Mouse (Mus musculus): Measurements from ENCODE around the gene Tspan10. TPM values are rescaled to one million over a fixed set of nuclear protein-coding genes. Genes with fewer than 3 reads are reported as not detected.
A peak's percentile ranks its signal among the peaks of the same experiment; 100 is the strongest.

Gene Tspan10
- total and polyA plus RNA-seq, 2 experiments from 2014 or later = not detected

DNA sequence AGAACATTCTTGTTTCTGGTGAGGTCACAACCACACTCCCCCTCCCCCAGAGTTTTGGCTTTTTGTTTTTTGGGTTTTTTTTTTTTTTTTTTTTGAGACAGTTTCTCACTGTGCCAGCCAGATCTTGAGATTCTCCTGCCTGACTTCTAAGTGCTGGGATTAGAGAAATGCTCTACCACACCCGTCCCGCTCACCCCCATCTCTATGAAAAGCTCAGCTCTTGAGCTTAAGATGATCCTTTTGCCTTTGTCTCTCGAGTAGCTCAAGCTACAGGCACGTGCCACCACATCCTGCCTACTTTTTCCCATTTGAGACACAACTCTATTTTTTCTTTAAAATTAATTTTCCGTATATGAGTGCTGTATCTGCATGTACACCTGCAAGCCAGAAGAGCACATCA, 21.9 kb downstream of the Tspan10 start:
- Histone ChIP-seq H3K36me3 (ENCODE audit: insufficient read depth) (peaks cover 42% of the 10 kb centered on the region), H3K4me1 (ENCODE audit: insufficient read depth) (peaks cover 15% of the 10 kb centered on the region), H3K9ac (no peak overlapping the region), H3K4me3 (ENCODE audit: low read depth, low read length) (no peak overlapping the region), H3K9me3 (ENCODE audit: low read length) (no peaks in the 10 kb centered on the region), H3K27ac (ENCODE audit: low read depth, low read length) (no peak overlapping the region), H3K4me2 (ENCODE audit: low read depth) (no peak overlapping the region), H3K27me3 (ENCODE audit: insufficient read depth, low read length) (no peaks in the 10 kb centered on the region)
- DNase-seq = no peak
- 87% methylated on average over 5 of the region's 5 CpGs for WGBS
- no peak for ATAC-seq
- no peak for TF ChIP-seq CTCF (IDR thresholded peaks at IDR 0.05; ENCODE audit: low read depth)

DNA sequence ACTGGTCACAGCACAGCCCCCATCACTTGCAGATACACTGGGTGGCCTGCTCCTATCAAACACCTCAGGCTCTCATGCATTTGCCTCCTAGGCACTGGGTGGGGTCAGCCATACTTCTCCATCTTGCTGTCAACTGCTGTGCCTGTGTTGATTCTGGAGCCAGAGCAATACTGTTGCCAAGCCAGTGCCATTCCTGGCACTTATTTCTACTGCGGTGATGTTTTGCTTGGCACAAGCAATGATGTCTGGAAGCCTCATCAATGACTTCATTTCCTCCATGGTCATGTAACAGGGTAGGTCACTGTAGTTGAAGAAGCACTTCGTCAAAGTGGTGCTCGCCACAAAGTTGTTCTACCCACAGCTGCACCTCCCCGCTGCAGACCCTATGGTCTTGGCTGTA, 23.1 kb downstream of the Tspan10 start:
- no peak for DNase-seq
- Histone ChIP-seq H3K4me2 (ENCODE audit: low read depth) (no peak overlapping the region), H3K27me3 (ENCODE audit: insufficient read depth, low read length) (no peaks in the 10 kb centered on the region), H3K9me3 (ENCODE audit: low read length) (no peaks in the 10 kb centered on the region), H3K4me1 (ENCODE audit: insufficient read depth) (peaks cover 15% of the 10 kb centered on the region), H3K36me3 (ENCODE audit: insufficient read depth) (peaks cover 49% of the 10 kb centered on the region), H3K4me3 (ENCODE audit: low read depth, low read length) (no peak overlapping the region), H3K9ac (no peak overlapping the region), H3K27ac (ENCODE audit: low read depth, low read length) (no peak overlapping the region)
- ATAC-seq = no peak
- 95% methylated on average over 4 of the region's 4 CpGs for WGBS
- TF ChIP-seq CTCF (IDR thresholded peaks at IDR 0.05; ENCODE audit: low read depth) = no peak

DNA sequence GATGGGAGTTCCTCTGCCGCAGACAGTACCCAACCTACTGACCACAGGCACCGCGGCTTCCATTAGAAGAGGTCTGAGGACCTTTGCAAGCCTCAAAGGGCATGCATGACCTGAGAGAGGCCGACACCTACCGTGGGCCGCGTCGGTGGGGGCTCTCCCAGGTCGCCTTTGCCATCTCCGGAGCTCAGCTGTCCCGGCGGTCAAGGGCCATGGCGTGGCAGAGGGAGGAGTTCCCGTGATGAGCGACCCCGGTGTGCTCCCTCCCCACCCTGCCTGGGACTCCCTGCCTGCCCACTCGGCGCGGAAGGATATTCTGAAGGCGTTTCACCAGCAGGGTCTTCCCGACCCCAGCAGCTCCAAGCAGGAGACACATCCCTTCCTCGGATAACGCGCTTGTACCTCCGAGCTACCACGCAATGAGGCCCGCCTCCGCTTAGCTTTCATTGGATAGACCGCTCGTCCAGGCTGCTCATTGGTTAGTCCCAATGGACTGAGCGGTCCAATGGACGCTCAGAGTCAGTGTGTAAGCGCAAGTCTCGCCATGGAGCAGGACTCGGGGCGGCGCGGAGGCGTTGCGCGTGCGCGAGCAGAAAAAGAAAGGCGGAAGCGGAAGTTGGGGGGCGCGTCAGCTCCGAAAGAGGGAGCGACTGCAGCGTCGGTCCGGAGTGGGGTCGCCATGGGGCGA, 24.7 kb downstream of the Tspan10 start, which contains the start of gene Arl16:
TSS of gene Arl16 (minus strand) at position 557 of the 685 bp plus-strand sequence.
- TF ChIP-seq CTCF (IDR thresholded peaks at IDR 0.05; ENCODE audit: low read depth) = 0 out of 2 replicates have a peak, but pooled peaks have one; percentile 1

DNA sequence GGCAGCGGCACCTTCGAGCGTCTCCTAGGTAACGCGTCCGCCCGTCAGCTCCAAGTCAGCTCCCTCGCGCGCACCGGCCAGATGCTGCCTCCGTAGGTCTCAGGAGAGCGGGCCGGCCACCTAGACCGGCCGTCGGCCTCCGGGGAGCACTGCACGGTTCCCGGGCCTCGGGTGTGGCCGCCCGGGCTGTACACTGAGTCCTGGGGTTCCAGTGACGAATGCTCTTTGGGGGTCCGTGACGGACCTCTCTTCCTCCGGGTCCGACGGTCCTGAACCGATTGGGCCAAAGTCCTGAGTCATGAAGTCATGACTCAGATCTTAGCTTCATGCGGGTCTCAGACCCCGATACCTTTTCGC, 25.3 kb downstream of the Tspan10 start:
- Histone ChIP-seq H3K4me1 (ENCODE audit: insufficient read depth) (peaks cover 15% of the 10 kb centered on the region), H3K27me3 (ENCODE audit: insufficient read depth, low read length) (no peaks in the 10 kb centered on the region), H3K9ac (peak overlapping the region; percentile 78), H3K27ac (ENCODE audit: low read depth, low read length) (peak overlapping the region; percentile 69), H3K4me3 (ENCODE audit: low read depth, low read length) (peak overlapping the region; percentile 93), H3K4me2 (ENCODE audit: low read depth) (peak overlapping the region; percentile 86), H3K36me3 (ENCODE audit: insufficient read depth) (peaks cover 50% of the 10 kb centered on the region), H3K9me3 (ENCODE audit: low read length) (no peaks in the 10 kb centered on the region)
- WGBS = 2% methylated on average over 33 of the region's 33 CpGs
- DNase-seq (no peak), ATAC-seq (no peak)
- no peak for TF ChIP-seq CTCF (IDR thresholded peaks at IDR 0.05; ENCODE audit: low read depth)

More for the DNA sequence above, 24.7 kb downstream of the Tspan10 start, which contains the start of gene Arl16:
- Histone ChIP-seq H3K9me3 (ENCODE audit: low read length) (no peaks in the 10 kb centered on the region), H3K4me2 (ENCODE audit: low read depth) (peak within 1 kb of the TSS; percentile 86), H3K36me3 (ENCODE audit: insufficient read depth) (peaks cover 50% of the 10 kb centered on the region), H3K27ac (ENCODE audit: low read depth, low read length) (peak within 1 kb of the TSS; percentile 92), H3K9ac (peak within 1 kb of the TSS; percentile 80), H3K27me3 (ENCODE audit: insufficient read depth, low read length) (no peaks in the 10 kb centered on the region), H3K4me3 (ENCODE audit: low read depth, low read length) (peak within 1 kb of the TSS; percentile 93), H3K4me1 (ENCODE audit: insufficient read depth) (peaks cover 15% of the 10 kb centered on the region)
- peak; percentile 99 for DNase-seq
- 1% methylated on average over 54 of the region's 54 CpGs for WGBS
- peak; percentile 100 for ATAC-seq

DNA sequence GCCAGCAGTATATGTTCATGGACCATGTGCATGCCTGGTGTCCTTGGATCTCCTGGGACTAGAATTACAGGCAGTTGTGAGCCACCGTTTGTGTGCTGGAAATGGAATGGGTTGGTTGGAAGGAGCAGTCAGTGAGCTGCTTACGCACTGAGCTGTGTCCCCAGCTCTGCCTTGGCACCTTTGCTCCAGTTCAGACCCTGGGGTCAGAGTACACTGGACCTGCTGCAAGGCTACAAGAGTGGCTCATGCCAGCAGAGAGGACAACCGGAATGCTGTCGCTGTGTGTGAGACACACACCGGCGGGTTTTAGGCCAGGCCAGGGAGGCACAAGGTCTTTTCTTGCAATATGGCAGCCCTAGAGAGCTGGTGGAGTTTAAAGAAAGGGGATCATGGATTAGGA, 29.6 kb downstream of the Tspan10 start:
- Histone ChIP-seq H3K4me3 (ENCODE audit: low read depth, low read length) (no peak overlapping the region), H3K27me3 (ENCODE audit: insufficient read depth, low read length) (no peaks in the 10 kb centered on the region), H3K4me2 (ENCODE audit: low read depth) (no peak overlapping the region), H3K9me3 (ENCODE audit: low read length) (no peaks in the 10 kb centered on the region), H3K27ac (ENCODE audit: low read depth, low read length) (no peak overlapping the region), H3K36me3 (ENCODE audit: insufficient read depth) (peaks cover 68% of the 10 kb centered on the region), H3K4me1 (ENCODE audit: insufficient read depth) (peaks cover 7% of the 10 kb centered on the region; the same call in 1 of the 2 replicates), H3K9ac (no peak overlapping the region)
- WGBS = 97% methylated on average over 6 of the region's 6 CpGs
- ATAC-seq (no peak), DNase-seq (no peak)
- TF ChIP-seq CTCF (IDR thresholded peaks at IDR 0.05; ENCODE audit: low read depth) = no peak

DNA sequence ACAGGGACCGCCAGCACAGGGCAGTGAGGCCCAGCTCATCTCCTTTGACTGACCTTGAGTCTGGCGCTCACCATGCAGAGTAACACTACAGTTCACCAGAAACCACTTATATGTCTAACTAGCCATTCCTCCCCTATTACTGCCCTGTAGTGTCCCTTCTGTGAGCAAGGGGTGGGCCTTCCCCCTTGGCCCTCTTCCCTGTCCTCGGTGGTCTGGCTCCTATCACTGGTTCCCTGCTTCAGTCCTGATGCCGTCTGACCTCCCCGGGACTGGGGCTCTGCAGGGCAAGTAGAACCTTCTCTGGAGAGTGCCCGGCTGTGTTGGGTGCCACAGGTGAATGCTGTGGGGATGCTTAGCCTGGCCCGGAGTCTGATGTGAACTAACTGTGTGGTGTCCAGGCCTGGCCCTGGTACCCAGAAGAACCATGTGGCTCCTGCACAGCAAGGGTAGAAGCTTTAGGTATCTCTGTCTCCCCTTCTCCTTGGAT, 41.0 kb downstream of the Tspan10 start:
- H3K4me1 ChIP-seq (ENCODE audit: insufficient read depth) = 0 out of 2 replicates have a peak, but pooled peaks cover 14% of the 10 kb centered on the region
- no peaks in the 10 kb centered on the region for H3K9me3 ChIP-seq (ENCODE audit: low read length)
- no peak for TF ChIP-seq CTCF (IDR thresholded peaks at IDR 0.05; ENCODE audit: low read depth)
- ATAC-seq (no peak), DNase-seq (no peak)
- H3K27me3 ChIP-seq (ENCODE audit: insufficient read depth, low read length) = no peaks in the 10 kb centered on the region
- 86% methylated on average over 7 of the region's 7 CpGs for WGBS
- H3K36me3 ChIP-seq (ENCODE audit: insufficient read depth) = peaks cover 65% of the 10 kb centered on the region
- H3K27ac ChIP-seq (ENCODE audit: low read depth, low read length) = peak overlapping the region; percentile 88
- no peak overlapping the region for H3K4me3 ChIP-seq (ENCODE audit: low read depth, low read length)
- peak overlapping the region; percentile 78; the same call in 1 of the 2 replicates for H3K4me2 ChIP-seq (ENCODE audit: low read depth)
- H3K9ac ChIP-seq = no peak overlapping the region

DNA sequence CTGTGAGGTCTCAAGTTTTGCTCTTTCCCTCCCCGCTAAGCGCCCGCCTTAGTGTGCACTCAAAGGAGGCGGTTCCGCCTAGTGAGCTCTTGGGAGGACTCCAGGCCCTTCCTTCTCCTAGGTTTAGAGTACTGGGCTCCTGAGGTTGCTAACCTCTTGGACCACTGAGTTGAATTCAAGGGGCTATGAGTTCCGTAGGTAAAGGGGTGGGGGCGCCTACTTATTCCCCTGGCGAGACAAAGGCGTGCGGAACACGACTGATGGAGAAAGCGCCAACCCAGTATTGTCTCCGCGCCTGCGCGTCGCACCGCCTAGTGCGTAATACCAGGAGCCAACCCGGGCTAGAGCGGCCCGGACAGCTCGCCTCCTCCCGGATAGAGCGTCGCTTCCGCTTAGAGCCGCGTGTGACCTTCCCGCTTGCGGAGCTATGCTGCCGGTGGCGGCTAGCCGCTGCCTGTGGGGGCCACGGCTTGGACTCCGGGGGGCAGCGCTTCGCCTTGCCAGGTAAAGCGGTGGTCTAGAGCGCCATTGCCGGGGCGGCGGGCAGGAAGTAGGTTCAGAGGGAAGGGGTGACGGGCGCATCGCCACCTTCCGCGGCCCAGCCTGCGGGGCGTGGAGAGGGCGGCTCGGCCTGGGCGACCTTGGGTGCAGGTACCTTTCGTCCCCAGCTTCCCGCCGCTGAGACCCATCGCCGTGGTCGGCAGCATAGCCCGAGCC, 42.0 kb downstream of the Tspan10 start, which contains the start of gene Mrpl12:
TSS of gene Mrpl12 (plus strand) at position 349 of the 717 bp plus-strand sequence.
- Histone ChIP-seq H3K4me3 (ENCODE audit: low read depth, low read length) (peak within 1 kb of the TSS; percentile 85), H3K27ac (ENCODE audit: low read depth, low read length) (peak within 1 kb of the TSS; percentile 88), H3K27me3 (ENCODE audit: insufficient read depth, low read length) (no peaks in the 10 kb centered on the region), H3K9ac (peak within 1 kb of the TSS; percentile 88), H3K4me2 (ENCODE audit: low read depth) (peak within 1 kb of the TSS; percentile 78), H3K9me3 (ENCODE audit: low read length) (no peaks in the 10 kb centered on the region), H3K4me1 (ENCODE audit: insufficient read depth) (0 out of 2 replicates have a peak, but pooled peaks cover 14% of the 10 kb centered on the region), H3K36me3 (ENCODE audit: insufficient read depth) (peaks cover 63% of the 10 kb centered on the region)
- peak; percentile 98 for DNase-seq
- TF ChIP-seq CTCF (IDR thresholded peaks at IDR 0.05; ENCODE audit: low read depth) = 0 out of 2 replicates have a peak, but pooled peaks have one; percentile 7
- under 1% methylated on average over 60 of the region's 60 CpGs for WGBS
- ATAC-seq = peak; percentile 99
